ENCODE assay signal across 33 mouse cellular contexts in genomic region chr10:74538371-74538770, GRCm38 (mm10).
"Had no signal": no experiment of that assay in that cellular context is flagged by ENCODE, and none has a peak within 500 bp of the region (broad histone marks: within the 10 kb centered on the region; RNA-seq: fewer than 3 reads in every experiment).

No protein-coding gene starts in this region.

- H3K4me1 ChIP-seq: heart, embryonic 13.5 days; heart, embryonic 15.5 days; hindbrain, embryonic 10.5 days; hindbrain, embryonic 12.5 days; hindbrain, embryonic 13.5 days; hindbrain, embryonic 15.5 days; intestine, embryonic 15.5 days; kidney, embryonic 15.5 days had no signal

- H3K4me2 ChIP-seq: heart, embryonic 13.5 days; heart, embryonic 15.5 days; hindbrain, embryonic 12.5 days; hindbrain, embryonic 13.5 days; hindbrain, embryonic 14.5 days; hindbrain, embryonic 15.5 days; intestine, embryonic 15.5 days; kidney, embryonic 15.5 days had no signal

- ATAC-seq: hindbrain, embryonic 16.5 days; hindbrain, postnatal 0 days; inflammation-experienced regulatory T-cells, adult 6 months; intestine, embryonic 15.5 days; intestine, embryonic 16.5 days; intestine, postnatal 0 days had no signal

- H3K27me3 ChIP-seq: heart, embryonic 13.5 days; heart, embryonic 15.5 days; hindbrain, embryonic 12.5 days; hindbrain, embryonic 13.5 days; hindbrain, embryonic 15.5 days; intestine, embryonic 15.5 days; kidney, embryonic 15.5 days had no signal

- H3K36me3 ChIP-seq: heart, embryonic 13.5 days; heart, embryonic 15.5 days; hindbrain, embryonic 10.5 days; hindbrain, embryonic 12.5 days; hindbrain, embryonic 13.5 days; hindbrain, embryonic 15.5 days; intestine, embryonic 15.5 days; kidney, embryonic 15.5 days had no signal

- H3K9ac ChIP-seq: heart, embryonic 13.5 days; heart, embryonic 15.5 days; hindbrain, embryonic 12.5 days; hindbrain, embryonic 13.5 days; hindbrain, embryonic 14.5 days; hindbrain, embryonic 15.5 days; intestine, embryonic 15.5 days; kidney, embryonic 15.5 days had no signal

- H3K9me3 ChIP-seq: heart, embryonic 13.5 days; heart, embryonic 15.5 days; hindbrain, embryonic 10.5 days; hindbrain, embryonic 12.5 days; hindbrain, embryonic 13.5 days; hindbrain, embryonic 15.5 days; intestine, embryonic 15.5 days; kidney, embryonic 15.5 days had no signal

- H3K27ac ChIP-seq: heart, embryonic 13.5 days; heart, embryonic 15.5 days; hindbrain, embryonic 10.5 days; hindbrain, embryonic 12.5 days; hindbrain, embryonic 13.5 days; hindbrain, embryonic 14.5 days; hindbrain, embryonic 15.5 days; hindbrain, postnatal 0 days; intestine, embryonic 15.5 days; kidney, embryonic 15.5 days; kidney, postnatal 0 days; layer of hippocampus, adult 2 months; left cerebral cortex, adult 2 months had no signal

- DNase-seq: heart, postnatal 10 days; heart, postnatal 14 days; heart, postnatal 36 days; heart, postnatal 4 days; kidney, adult 11 months; kidney, adult 18-20 months; kidney, adult 2 months; kidney, adult 8-10 months; kidney, adult 9 months; kidney, postnatal 10 days; kidney, postnatal 14 days; kidney, postnatal 25 days; kidney, postnatal 36 days; kidney, postnatal 4 days; layer of hippocampus, adult 9-11 months; layer of hippocampus, postnatal 36 days had no signal

- H3K4me3 ChIP-seq: heart, embryonic 13.5 days; heart, embryonic 15.5 days; hindbrain, embryonic 10.5 days; hindbrain, embryonic 12.5 days; hindbrain, embryonic 13.5 days; hindbrain, embryonic 15.5 days; intestine, embryonic 15.5 days; kidney, embryonic 15.5 days; layer of hippocampus, adult 2 months; left cerebral cortex, adult 2 months had no signal
